Mouse (Mus musculus) CH12.LX (cell line): ENCODE measurements around the gene Ano10. TPM values are rescaled to one million over a fixed set of nuclear protein-coding genes. Genes with fewer than 3 reads are reported as not detected.

ENCODE experiments used
- DNase-seq: peaks from one replicate; pipeline ENCODE4 v3.0.0-alpha.2; 2013; ENCODE audit errors: extremely low read depth
- H3K27ac ChIP-seq: 2 replicates; pipeline ENCODE4 v1.5.1; 2012; ENCODE audit warnings: low read depth, mild to moderate bottlenecking, control low read depth, moderate library complexity; ENCODE audit not compliant: insufficient read depth
- H3K27me3 ChIP-seq: replicated peaks from 2 replicates; pipeline ENCODE3; 2012; ENCODE audit warnings: inconsistent platforms
- H3K36me3 ChIP-seq, 2 experiments: replicated peaks in 1 of 2; 2 replicates each; pipeline versions ENCODE3 to v1.6.1; 2012; ENCODE audit warnings: inconsistent platforms in 1 of 2, low read length in 1 of 2, mild to moderate bottlenecking in 1 of 2, mixed read lengths in 1 of 2, moderate library complexity in 1 of 2; ENCODE audit not compliant: control insufficient read depth in 1 of 2, insufficient read depth in 1 of 2
- H3K4me1 ChIP-seq, 2 experiments: 2 replicates each; pipeline ENCODE4 v1.6.1; 2012; ENCODE audit warnings: inconsistent platforms in 1 of 2, moderate library complexity in 1 of 2; ENCODE audit not compliant: insufficient read depth in 2 of 2, control insufficient read depth in 1 of 2
- H3K4me2 ChIP-seq: 2 replicates; pipeline ENCODE4 v1.6.1; 2012; ENCODE audit warnings: low read depth, mild to moderate bottlenecking, control low read depth; ENCODE audit not compliant: poor library complexity, insufficient read depth, severe bottlenecking
- H3K4me3 ChIP-seq, 3 experiments: fragments of 150-350 bp in 1 of 3; sonication (generic) in 1 of 3; replicated peaks in 1 of 3; 2 replicates each; pipeline versions ENCODE3 to v1.5.1; 2011 to 2012; ENCODE audit warnings: low read depth in 2 of 3, low read length in 2 of 3, mild to moderate bottlenecking in 2 of 3, moderate library complexity in 2 of 3, control low read depth in 1 of 3, improper control_type of control experiment in 1 of 3, inconsistent platforms in 1 of 3, mixed read lengths in 1 of 3; ENCODE audit not compliant: poor library complexity in 1 of 3
- H3K79me2 ChIP-seq: replicated peaks from 2 replicates; pipeline ENCODE4 v1.6.1; 2012; ENCODE audit warnings: mild to moderate bottlenecking, moderate library complexity; ENCODE audit not compliant: control insufficient read depth, poor library complexity, insufficient read depth, severe bottlenecking; ENCODE audit errors: extremely low read depth
- H3K9ac ChIP-seq: 2 replicates; pipeline ENCODE4 v1.6.1; 2012; ENCODE audit warnings: low read depth, mild to moderate bottlenecking, control low read depth, moderate library complexity; ENCODE audit not compliant: insufficient read depth
- H3K9me3 ChIP-seq: replicated peaks from 2 replicates; pipeline ENCODE3; 2012; ENCODE audit warnings: low read length, inconsistent platforms, mixed read lengths
- BHLHE40 ChIP-seq: IDR thresholded peaks from 2 replicates; pipeline ENCODE4 v1.6.1; 2011; ENCODE audit warnings: mild to moderate bottlenecking, low read depth, low read length, improper control_type of control experiment
- CTCF ChIP-seq, 2 experiments: IDR thresholded peaks in 1 of 2; conservative IDR thresholded peaks in 1 of 2; 2 replicates each; pipeline ENCODE4 v1.5.1; 2011 to 2012; ENCODE audit warnings: low read depth in 2 of 2, low read length in 2 of 2, improper control_type of control experiment in 1 of 2, inconsistent platforms in 1 of 2, mild to moderate bottlenecking in 1 of 2, moderate library complexity in 1 of 2
- EP300 ChIP-seq: IDR thresholded peaks from 2 replicates; pipeline ENCODE4 v1.6.1; 2011; ENCODE audit warnings: low read length, improper control_type of control experiment
- ETS1 ChIP-seq: conservative IDR thresholded peaks from 2 replicates; pipeline ENCODE4 v1.6.1; 2012; ENCODE audit warnings: low read depth, mild to moderate bottlenecking, inconsistent platforms, low read length, improper control_type of control experiment, moderate library complexity
- IRF4 ChIP-seq: IDR thresholded peaks from 2 replicates; pipeline ENCODE4 v1.6.1; 2014; ENCODE audit warnings: low read depth, mild to moderate bottlenecking, inconsistent platforms, low read length, improper control_type of control experiment
- JUN ChIP-seq: IDR thresholded peaks from 2 replicates; pipeline ENCODE4 v1.6.1; 2011; ENCODE audit warnings: low read depth, mild to moderate bottlenecking, low read length, improper control_type of control experiment, moderate library complexity; ENCODE audit not compliant: insufficient read depth
- MAFK ChIP-seq: IDR thresholded peaks from 2 replicates; pipeline ENCODE4 v1.6.1; 2011; ENCODE audit warnings: low read length, improper control_type of control experiment; ENCODE audit not compliant: insufficient replicate concordance
- MAX ChIP-seq: IDR thresholded peaks from 2 replicates; pipeline ENCODE4 v1.6.1; 2011; ENCODE audit warnings: low read length, improper control_type of control experiment
- MXI1 ChIP-seq: IDR thresholded peaks from 2 replicates; pipeline ENCODE4 v1.6.1; 2011; ENCODE audit warnings: mild to moderate bottlenecking, low read depth, low read length, improper control_type of control experiment
- NELFE ChIP-seq: IDR thresholded peaks from 2 replicates; pipeline ENCODE4 v1.6.1; 2011; ENCODE audit warnings: low read depth, low read length, improper control_type of control experiment
- NRF1 ChIP-seq: IDR thresholded peaks from 2 replicates; pipeline ENCODE4 v1.6.1; 2014; ENCODE audit warnings: low read depth, mild to moderate bottlenecking, inconsistent platforms, low read length, improper control_type of control experiment, moderate library complexity
- POLR2A ChIP-seq: IDR thresholded peaks from 2 replicates; pipeline ENCODE4 v1.6.1; 2011; ENCODE audit warnings: low read depth, mild to moderate bottlenecking, improper control_type of control experiment, low read length
- POLR2AphosphoS2 ChIP-seq: IDR thresholded peaks from 2 replicates; pipeline ENCODE4 v1.6.1; 2011; ENCODE audit warnings: low read depth, low read length, improper control_type of control experiment
- RAD21 ChIP-seq: IDR thresholded peaks from 2 replicates; pipeline ENCODE4 v1.6.1; 2011; ENCODE audit warnings: low read depth, mild to moderate bottlenecking, low read length, improper control_type of control experiment, moderate library complexity
- SMC3 ChIP-seq: IDR thresholded peaks from 2 replicates; pipeline ENCODE4 v1.6.1; 2011; ENCODE audit warnings: low read depth, low read length, improper control_type of control experiment
- TBP ChIP-seq: conservative IDR thresholded peaks from 2 replicates; pipeline ENCODE4 v1.6.1; 2011; ENCODE audit warnings: low read depth, low read length, improper control_type of control experiment
- USF1 ChIP-seq: IDR thresholded peaks from 2 replicates; pipeline ENCODE4 v1.6.1; 2014; ENCODE audit warnings: low read depth, mild to moderate bottlenecking, inconsistent platforms, low read length, improper control_type of control experiment
- ZC3H11A ChIP-seq: IDR thresholded peaks from 2 replicates; pipeline ENCODE4 v1.6.1; 2012; ENCODE audit warnings: low read depth, mild to moderate bottlenecking, inconsistent platforms, low read length, improper control_type of control experiment
- ZKSCAN1 ChIP-seq: IDR thresholded peaks from 2 replicates; pipeline ENCODE4 v1.6.1; 2012; ENCODE audit warnings: low read depth, inconsistent platforms, low read length, improper control_type of control experiment, borderline replicate concordance
- ZMIZ1 ChIP-seq: IDR thresholded peaks from 2 replicates; pipeline ENCODE4 v1.6.1; 2012; ENCODE audit warnings: low read depth, mild to moderate bottlenecking, inconsistent platforms, low read length, improper control_type of control experiment
- dilution Hi-C: fragments of 300-500 bp; cut with MboI; formaldehyde crosslinking; loops from 2 replicates; pipeline ENCODE4 v1.14.3; 2020; ENCODE audit warnings: low sequenced_read_pairs; ENCODE audit not compliant: extremely low pct_unique_long_range_greater_than_20kb, extremely low pct_ligation_motif_present
- in situ Hi-C: fragments of 300-500 bp; cut with MboI; formaldehyde crosslinking; loops from 3 replicates; pipeline ENCODE4 v1.14.3; 2019; ENCODE audit warnings: low sequenced_read_pairs, low pct_ligation_motif_present, low pct_unique_long_range_greater_than_20kb, mixed read lengths
- polyA plus RNA-seq: library from polyadenylated mRNA; unstranded; fragments of >175 nt; gene quantifications from 2 replicates; pipeline ENCODE4 v1.2.1, GENCODE M21; 2012; ENCODE audit warnings: low read depth; ENCODE audit not compliant: insufficient read length
- total RNA-seq, 2 experiments: library from RNA; depleted of rRNA; stranded (reverse); fragments of 300-350 nt in 1 of 2; fragments of >200 nt in 1 of 2; gene quantifications; 2 replicates each; pipeline ENCODE4 v1.2.3; 2012 to 2014

Gene Ano10
- total and polyA plus RNA-seq, 3 experiments = 9.5 to 23.9 (median 12.2) TPM

GRCm38 (mm10) chr9:122265526-122266210 is 28.6 kb downstream of the Ano10 start:
- no peak overlapping the region for H3K4me3 ChIP-seq
- no peak overlapping the region for H3K9ac ChIP-seq
- peaks cover 0 to 5% of the 10 kb centered on the region in 2 experiments; a peak in 2 of 4 replicates for H3K4me1 ChIP-seq
- no peak for TF ChIP-seq MAX
- TF ChIP-seq NELFE = no peak
- TF ChIP-seq POLR2AphosphoS2 = no peak
- TF ChIP-seq USF1 = no peak
- no peak for TF ChIP-seq IRF4
- no peak for TF ChIP-seq ETS1
- TF ChIP-seq MAFK = no peak
- TF ChIP-seq TBP = no peak
- no peak for TF ChIP-seq NRF1
- H3K27ac ChIP-seq = no peak overlapping the region
- no peak for DNase-seq
- H3K9me3 ChIP-seq = no peaks in the 10 kb centered on the region
- H3K4me2 ChIP-seq = no peak overlapping the region
- no peaks in the 10 kb centered on the region for H3K27me3 ChIP-seq
- in situ Hi-C loops (no loop called here), dilution Hi-C loops (no loop called here)
- H3K79me2 ChIP-seq = no peaks in the 10 kb centered on the region
- H3K36me3 ChIP-seq = peaks cover 7 to 44% of the 10 kb centered on the region in 2 experiments

GRCm38 (mm10) chr9:122263140-122263539 is 31.1 kb downstream of the Ano10 start:
- peaks cover 7 to 52% of the 10 kb centered on the region in 2 experiments for H3K36me3 ChIP-seq
- no peak for DNase-seq
- no peak overlapping the region for H3K4me3 ChIP-seq
- H3K4me2 ChIP-seq = no peak overlapping the region
- in situ Hi-C loops = no loop called here
- no peaks in the 10 kb centered on the region for H3K9me3 ChIP-seq
- no peak overlapping the region for H3K9ac ChIP-seq
- no peaks in the 10 kb centered on the region for H3K79me2 ChIP-seq
- dilution Hi-C loops = no loop called here
- TF ChIP-seq BHLHE40 = no peak
- TF ChIP-seq SMC3 = peak; percentile 37
- peak; percentile 7 for TF ChIP-seq RAD21
- peak in 1 of 2 experiments; percentile 53; a peak in 2 of 4 replicates for TF ChIP-seq CTCF (conservative IDR thresholded peaks at IDR 0.05 in 1 of 2, IDR thresholded peaks at IDR 0.05 in 1 of 2; ENCODE audit: low read depth in 2 of 2, low read length in 2 of 2)
- H3K4me1 ChIP-seq = no peaks in the 10 kb centered on the region
- H3K27me3 ChIP-seq = no peaks in the 10 kb centered on the region
- H3K27ac ChIP-seq = no peak overlapping the region

- Histone ChIP-seq H3K9ac (no peak overlapping the region), H3K9me3 (no peaks in the 10 kb centered on the region), H3K27ac (no peak overlapping the region), H3K36me3 (peaks cover 13 to 63% of the 10 kb centered on the region in 2 experiments), H3K4me3 (no peak overlapping the region), H3K4me2 (no peak overlapping the region), H3K79me2 (no peaks in the 10 kb centered on the region)
- dilution Hi-C loops = no loop called here
- no peak for DNase-seq
- TF ChIP-seq POLR2A (no peak), TBP (no peak), ZMIZ1 (no peak), USF1 (no peak), EP300 (no peak), JUN (no peak), ZC3H11A (no peak), POLR2AphosphoS2 (no peak), ZKSCAN1 (no peak), CTCF (conservative IDR thresholded peaks at IDR 0.05 in 1 of 2, IDR thresholded peaks at IDR 0.05 in 1 of 2; ENCODE audit: low read depth in 2 of 2, low read length in 2 of 2) (no peak), MXI1 (no peak), SMC3 (no peak)
- TF ChIP-seq, all 38 proteins: peak for 0
- H3K4me1 ChIP-seq = no peaks in the 10 kb centered on the region
- in situ Hi-C loops = loop anchor here (10.0 kb wide), 1 partner anchor 60 kb away; no protein-coding TSS in a partner anchor
- H3K27me3 ChIP-seq = no peaks in the 10 kb centered on the region
Observed at GRCm38 (mm10) chr9:122254386-122254785, 39.8 kb downstream of the Ano10 start.
